Comparison of ENCODE assay signal across 11 mouse cellular contexts in genomic region chrX:103694381-103694780, GRCm38 (mm10).
A peak's percentile ranks its signal among the peaks of the same experiment; 100 is the strongest.
DNase-seq lines count a peak whose midpoint lies in the region; ATAC-seq and TF ChIP-seq lines count a peak whose summit lies in the region.
"Had no signal": no experiment of that assay in that cellular context is flagged by ENCODE, and none has a peak within 500 bp of the region (broad histone marks: within the 10 kb centered on the region; RNA-seq: fewer than 3 reads in every experiment).

No protein-coding gene starts in this region.

- H3K27ac ChIP-seq in heart, embryonic 13.5 days (replicated peaks): no peak overlapping the region
- no peak overlapping the region for H3K27ac ChIP-seq in cortical plate, adult 2 months (ENCODE audit: insufficient read depth, low read length)
- H3K27ac ChIP-seq in hindbrain, embryonic 13.5 days: no peak overlapping the region
- no peak overlapping the region for H3K27ac ChIP-seq in midbrain, embryonic 10.5 days (replicated peaks)

- H3K36me3 ChIP-seq in heart, embryonic 13.5 days: no peaks in the 10 kb centered on the region
- H3K36me3 ChIP-seq in hindbrain, embryonic 13.5 days: no peaks in the 10 kb centered on the region
- no peaks in the 10 kb centered on the region for H3K36me3 ChIP-seq in midbrain, embryonic 10.5 days

- H3K4me3 ChIP-seq in heart, embryonic 13.5 days: peak overlapping the region; percentile 52
- peak overlapping the region; percentile 65; the same call in 1 of the 2 replicates for H3K4me3 ChIP-seq in cortical plate, adult 2 months (ENCODE audit: insufficient read depth, low read length)
- H3K4me3 ChIP-seq in hindbrain, embryonic 13.5 days: peak overlapping the region; percentile 46
- peak overlapping the region; percentile 58 for H3K4me3 ChIP-seq in midbrain, embryonic 10.5 days
- H3K4me3 ChIP-seq: myocyte had no signal

- peaks cover 95% of the 10 kb centered on the region for H3K27me3 ChIP-seq in heart, embryonic 13.5 days (replicated peaks)
- peaks cover 91% of the 10 kb centered on the region for H3K27me3 ChIP-seq in hindbrain, embryonic 13.5 days
- peaks cover 100% of the 10 kb centered on the region for H3K27me3 ChIP-seq in midbrain, embryonic 10.5 days (ENCODE audit: low read depth, poor library complexity, severe bottlenecking)

- H3K9ac ChIP-seq in heart, embryonic 13.5 days: peak overlapping the region; percentile 73
- H3K9ac ChIP-seq in hindbrain, embryonic 13.5 days: peak overlapping the region; percentile 65

- TF ChIP-seq CTCF in cortical plate, adult 2 months (IDR thresholded peaks at IDR 0.05; ENCODE audit: extremely low read depth, insufficient read depth, low read length): no peak

- peaks cover 9% of the 10 kb centered on the region for H3K4me1 ChIP-seq in heart, embryonic 13.5 days
- H3K4me1 ChIP-seq in cortical plate, adult 2 months (ENCODE audit: control insufficient read depth, insufficient read depth, low read length): no peaks in the 10 kb centered on the region; the same call in 1 of the 2 replicates
- H3K4me1 ChIP-seq in hindbrain, embryonic 13.5 days (replicated peaks): peaks cover 11% of the 10 kb centered on the region; the same call in 1 of the 2 replicates
- H3K4me1 ChIP-seq in midbrain, embryonic 10.5 days: peaks cover 21% of the 10 kb centered on the region

- no peak for DNase-seq in heart, adult 8-10 months (ENCODE audit: low spot score)
- DNase-seq in midbrain, embryonic 10.5 days (ENCODE audit: low spot score): no peak
- DNase-seq in thymus, postnatal 10 days (ENCODE audit: low spot score in 2 of 2): no peak
- no peak for DNase-seq in spleen, adult 18-20 months
- DNase-seq: adrenal gland, postnatal 25 days; kidney, postnatal 14 days had no signal

- no peaks in the 10 kb centered on the region for H3K9me3 ChIP-seq in heart, embryonic 13.5 days
- H3K9me3 ChIP-seq in hindbrain, embryonic 13.5 days: no peaks in the 10 kb centered on the region; the same call in 1 of the 2 replicates
- H3K9me3 ChIP-seq in midbrain, embryonic 10.5 days (replicated peaks): no peaks in the 10 kb centered on the region

- WGBS in heart, embryonic 13.5 days: 20% methylated on average over 10 of the region's 10 CpGs
- 26% methylated on average over 10 of the region's 10 CpGs for WGBS in hindbrain, embryonic 13.5 days
- WGBS in midbrain, embryonic 10.5 days: 23% methylated on average over 10 of the region's 10 CpGs

- ATAC-seq in heart, embryonic 13.5 days (ENCODE audit: extremely low read depth, insufficient number of reproducible peaks, low FRiP score, low TSS enrichment): no peak
- ATAC-seq in hindbrain, embryonic 13.5 days (ENCODE audit: low FRiP score): no peak
- no peak for ATAC-seq in monocyte, adult 5-6 weeks (replicated peaks; ENCODE audit: insufficient number of reproducible peaks, low FRiP score, low TSS enrichment, poor library complexity, severe bottlenecking)

- peak overlapping the region; percentile 77 for H3K4me2 ChIP-seq in heart, embryonic 13.5 days
- H3K4me2 ChIP-seq in hindbrain, embryonic 13.5 days: peak overlapping the region; percentile 72

- no peak for TF ChIP-seq POLR2A in cortical plate, adult 2 months (IDR thresholded peaks at IDR 0.05; ENCODE audit: extremely low read depth, insufficient read depth, low read length)
